Mouse (Mus musculus): Measurements from ENCODE around the gene Tpst1. TPM values are rescaled to one million over a fixed set of nuclear protein-coding genes. Genes with fewer than 3 reads are reported as not detected.

Tpst1 gene
- polyA plus RNA-seq, 1 experiment from 2014 or later = 57.0 TPM

DNA sequence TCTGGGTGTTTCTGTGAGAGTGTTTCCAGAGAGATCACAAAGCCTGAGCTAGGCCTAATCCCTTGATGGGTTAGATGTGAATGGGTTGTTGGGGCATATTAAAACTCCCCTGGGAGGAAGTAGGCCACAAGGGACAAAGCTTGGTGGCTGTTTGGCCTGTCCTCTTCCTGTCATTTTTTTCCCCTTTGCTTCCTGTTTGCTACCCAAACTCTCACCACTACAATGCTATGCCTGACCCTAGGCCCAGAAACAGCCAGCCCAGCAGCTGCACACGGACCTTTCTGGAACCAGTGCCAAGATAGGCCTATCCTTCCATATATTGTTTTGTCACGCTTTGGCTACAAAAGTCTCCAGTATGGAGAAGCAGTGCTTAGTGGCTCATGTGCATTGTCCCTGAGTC lies 11.0 kb upstream of the Tpst1 start:
- 83% methylated on average over 2 of the region's 2 CpGs for WGBS
- ATAC-seq (ENCODE audit: insufficient read depth, low FRiP score, low TSS enrichment) (no peak), DNase-seq (ENCODE audit: low spot score) (no peak)
- no peaks in the 10 kb centered on the region for H3K4me1 ChIP-seq (ENCODE audit: control insufficient read depth, insufficient read depth, low read length)
- no peak overlapping the region for H3K4me3 ChIP-seq (ENCODE audit: low read depth, low read length)
- peaks cover 5% of the 10 kb centered on the region; the same call in 1 of the 2 replicates for H3K36me3 ChIP-seq (ENCODE audit: control insufficient read depth, insufficient read depth, low read length)
- no peak overlapping the region for H3K4me2 ChIP-seq (ENCODE audit: low read depth)
- H3K9ac ChIP-seq (ENCODE audit: low read length) = no peak overlapping the region
- H3K27me3 ChIP-seq (ENCODE audit: control insufficient read depth, insufficient read depth, low read length) = no peaks in the 10 kb centered on the region
- no peak overlapping the region for H3K27ac ChIP-seq (ENCODE audit: low read depth, low read length)
- H3K9me3 ChIP-seq (ENCODE audit: control insufficient read depth, low read length) = no peaks in the 10 kb centered on the region

DNA sequence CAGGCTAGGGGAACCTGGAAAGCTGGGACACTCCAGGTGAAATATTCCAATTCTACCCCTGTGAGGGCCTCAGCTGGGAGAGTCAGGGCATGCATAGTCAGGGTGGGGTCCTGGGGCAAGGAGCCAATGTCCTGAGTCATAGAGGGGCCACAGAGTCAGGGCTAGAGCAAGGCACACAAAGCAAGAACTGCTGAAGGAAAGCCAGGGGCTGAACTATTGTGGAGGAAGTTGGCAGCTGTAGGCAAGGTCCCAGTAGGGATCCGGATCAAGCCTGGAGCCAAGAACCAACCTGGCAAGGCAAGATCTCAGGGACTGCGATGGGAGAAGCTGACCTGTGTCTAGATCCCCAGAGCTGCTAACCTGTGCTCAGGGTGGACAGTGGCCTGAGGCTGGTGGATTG lies 9.4 kb upstream of the Tpst1 start:
- Histone ChIP-seq H3K9ac (ENCODE audit: low read length) (no peak overlapping the region), H3K4me3 (ENCODE audit: low read depth, low read length) (no peak overlapping the region), H3K36me3 (ENCODE audit: control insufficient read depth, insufficient read depth, low read length) (peaks cover 2% of the 10 kb centered on the region; the same call in 1 of the 2 replicates), H3K9me3 (ENCODE audit: control insufficient read depth, low read length) (no peaks in the 10 kb centered on the region), H3K27me3 (ENCODE audit: control insufficient read depth, insufficient read depth, low read length) (no peaks in the 10 kb centered on the region), H3K4me2 (ENCODE audit: low read depth) (no peak overlapping the region), H3K27ac (ENCODE audit: low read depth, low read length) (no peak overlapping the region), H3K4me1 (ENCODE audit: control insufficient read depth, insufficient read depth, low read length) (no peaks in the 10 kb centered on the region)
- no peak for ATAC-seq (ENCODE audit: insufficient read depth, low FRiP score, low TSS enrichment)
- DNase-seq (ENCODE audit: low spot score) = no peak
- 88% methylated on average over 2 of the region's 2 CpGs for WGBS

GRCm38 (mm10) chr5:130065579-130065978 lies 7.5 kb upstream of the Tpst1 start:
- no peaks in the 10 kb centered on the region for H3K4me1 ChIP-seq (ENCODE audit: control insufficient read depth, insufficient read depth, low read length)
- H3K27me3 ChIP-seq (ENCODE audit: control insufficient read depth, insufficient read depth, low read length) = no peaks in the 10 kb centered on the region
- no peaks in the 10 kb centered on the region; the same call in 1 of the 2 replicates for H3K36me3 ChIP-seq (ENCODE audit: control insufficient read depth, insufficient read depth, low read length)
- DNase-seq (ENCODE audit: low spot score) = no peak
- no peak overlapping the region for H3K9ac ChIP-seq (ENCODE audit: low read length)
- no peak for ATAC-seq (ENCODE audit: insufficient read depth, low FRiP score, low TSS enrichment)
- no peak overlapping the region for H3K4me3 ChIP-seq (ENCODE audit: low read depth, low read length)
- H3K9me3 ChIP-seq (ENCODE audit: control insufficient read depth, low read length) = no peaks in the 10 kb centered on the region
- H3K27ac ChIP-seq (ENCODE audit: low read depth, low read length) = no peak overlapping the region
- 88% methylated on average over 1 of the region's 1 CpGs for WGBS
- H3K4me2 ChIP-seq (ENCODE audit: low read depth) = no peak overlapping the region

- Histone ChIP-seq H3K9me3 (ENCODE audit: control insufficient read depth, low read length) (no peaks in the 10 kb centered on the region), H3K27ac (ENCODE audit: low read depth, low read length) (no peak overlapping the region), H3K9ac (ENCODE audit: low read length) (no peak overlapping the region), H3K4me2 (ENCODE audit: low read depth) (no peak overlapping the region), H3K4me3 (ENCODE audit: low read depth, low read length) (no peak overlapping the region), H3K4me1 (ENCODE audit: control insufficient read depth, insufficient read depth, low read length) (no peaks in the 10 kb centered on the region), H3K27me3 (ENCODE audit: control insufficient read depth, insufficient read depth, low read length) (no peaks in the 10 kb centered on the region), H3K36me3 (ENCODE audit: control insufficient read depth, insufficient read depth, low read length) (no peaks in the 10 kb centered on the region)
- no peak for DNase-seq (ENCODE audit: low spot score)
- 81% methylated on average over 3 of the region's 3 CpGs for WGBS
- no peak for ATAC-seq (ENCODE audit: insufficient read depth, low FRiP score, low TSS enrichment)
These were observed 5.3 kb upstream of the Tpst1 start for GRCm38 (mm10) chr5:130067841-130068264.

GRCm38 (mm10) chr5:130074491-130074890 lies 1.4 kb downstream of the Tpst1 start:
- Histone ChIP-seq H3K9me3 (ENCODE audit: control insufficient read depth, low read length) (no peaks in the 10 kb centered on the region), H3K27me3 (ENCODE audit: control insufficient read depth, insufficient read depth, low read length) (no peaks in the 10 kb centered on the region), H3K4me3 (ENCODE audit: low read depth, low read length) (no peak overlapping the region), H3K4me1 (ENCODE audit: control insufficient read depth, insufficient read depth, low read length) (no peaks in the 10 kb centered on the region), H3K36me3 (ENCODE audit: control insufficient read depth, insufficient read depth, low read length) (no peaks in the 10 kb centered on the region), H3K27ac (ENCODE audit: low read depth, low read length) (no peak overlapping the region), H3K4me2 (ENCODE audit: low read depth) (no peak overlapping the region), H3K9ac (ENCODE audit: low read length) (no peak overlapping the region)
- 75% methylated on average over 6 of the region's 6 CpGs for WGBS
- ATAC-seq (ENCODE audit: insufficient read depth, low FRiP score, low TSS enrichment) = no peak
- DNase-seq (ENCODE audit: low spot score) = no peak

DNA sequence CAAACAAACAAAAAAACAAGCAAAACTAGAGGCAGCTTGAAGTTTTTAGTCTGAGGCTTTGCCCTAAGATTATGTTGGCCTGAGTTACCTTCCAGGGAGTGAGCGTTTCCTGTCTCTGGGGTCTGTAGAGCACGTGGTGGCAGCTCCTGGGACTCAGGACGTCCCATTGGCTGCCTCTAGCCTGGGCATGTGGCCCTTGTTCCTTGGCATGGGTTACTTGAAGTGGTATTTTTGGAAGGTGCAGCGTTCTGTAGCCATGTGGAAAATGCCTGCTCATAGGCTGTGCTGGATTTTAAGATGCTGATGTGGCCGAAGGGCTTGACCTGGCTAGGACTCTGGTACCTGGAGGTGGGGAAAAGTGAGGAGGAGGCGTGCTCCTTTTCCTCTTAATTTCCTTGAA lies 3.3 kb downstream of the Tpst1 start:
- 0 out of 2 replicates have a peak, but pooled peaks cover 2% of the 10 kb centered on the region for H3K4me1 ChIP-seq (ENCODE audit: control insufficient read depth, insufficient read depth, low read length)
- no peaks in the 10 kb centered on the region for H3K27me3 ChIP-seq (ENCODE audit: control insufficient read depth, insufficient read depth, low read length)
- H3K27ac ChIP-seq (ENCODE audit: low read depth, low read length) = no peak overlapping the region
- 69% methylated on average over 6 of the region's 6 CpGs for WGBS
- ATAC-seq (ENCODE audit: insufficient read depth, low FRiP score, low TSS enrichment) (no peak), DNase-seq (ENCODE audit: low spot score) (no peak)
- no peak overlapping the region for H3K4me3 ChIP-seq (ENCODE audit: low read depth, low read length)
- H3K9me3 ChIP-seq (ENCODE audit: control insufficient read depth, low read length) = 0 out of 2 replicates have a peak, but pooled peaks cover 1% of the 10 kb centered on the region
- H3K9ac ChIP-seq (ENCODE audit: low read length) = no peak overlapping the region
- H3K36me3 ChIP-seq (ENCODE audit: control insufficient read depth, insufficient read depth, low read length) = no peaks in the 10 kb centered on the region; the same call in 1 of the 2 replicates
- H3K4me2 ChIP-seq (ENCODE audit: low read depth) = no peak overlapping the region

- no peak for ATAC-seq (ENCODE audit: insufficient read depth, low FRiP score, low TSS enrichment)
- no peak overlapping the region for H3K27ac ChIP-seq (ENCODE audit: low read depth, low read length)
- H3K4me3 ChIP-seq (ENCODE audit: low read depth, low read length) = no peak overlapping the region
- no peak for DNase-seq (ENCODE audit: low spot score)
- H3K36me3 ChIP-seq (ENCODE audit: control insufficient read depth, insufficient read depth, low read length) = no peaks in the 10 kb centered on the region; the same call in 1 of the 2 replicates
- H3K9ac ChIP-seq (ENCODE audit: low read length) = no peak overlapping the region
- H3K4me1 ChIP-seq (ENCODE audit: control insufficient read depth, insufficient read depth, low read length) = 0 out of 2 replicates have a peak, but pooled peaks cover 2% of the 10 kb centered on the region
- no peak overlapping the region for H3K4me2 ChIP-seq (ENCODE audit: low read depth)
- 78% methylated on average over 9 of the region's 9 CpGs for WGBS
- H3K9me3 ChIP-seq (ENCODE audit: control insufficient read depth, low read length) = 0 out of 2 replicates have a peak, but pooled peaks cover 4% of the 10 kb centered on the region
- no peaks in the 10 kb centered on the region for H3K27me3 ChIP-seq (ENCODE audit: control insufficient read depth, insufficient read depth, low read length)
These were observed 5.1 kb downstream of the Tpst1 start for GRCm38 (mm10) chr5:130078096-130078833.

DNA sequence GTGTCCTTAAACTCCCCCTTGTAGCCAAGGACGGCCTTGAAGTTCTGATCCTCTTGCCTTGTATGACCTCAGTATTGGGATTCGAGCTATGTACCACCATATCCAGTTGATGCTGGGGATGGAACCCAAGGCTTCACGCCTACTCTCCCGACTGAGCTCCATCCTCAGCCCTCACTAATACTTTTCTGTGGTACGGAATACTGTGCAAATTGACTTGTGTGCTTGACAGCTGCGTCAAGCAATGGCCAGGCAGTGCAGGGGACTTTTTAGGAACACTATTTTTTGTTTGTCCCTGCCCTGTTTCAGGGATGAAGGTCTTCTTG lies 5.7 kb downstream of the Tpst1 start:
- 50% methylated on average over 6 of the region's 6 CpGs for whole genome bisulfite sequencing
- Histone ChIP-seq H3K4me2 (ENCODE audit: low read depth) (peak overlapping the region; percentile 49), H3K27ac (ENCODE audit: low read depth, low read length) (no peak overlapping the region), H3K9me3 (ENCODE audit: control insufficient read depth, low read length) (0 out of 2 replicates have a peak, but pooled peaks cover 4% of the 10 kb centered on the region), H3K27me3 (ENCODE audit: control insufficient read depth, insufficient read depth, low read length) (no peaks in the 10 kb centered on the region), H3K9ac (ENCODE audit: low read length) (no peak overlapping the region; the same call in 1 of the 2 replicates), H3K4me3 (ENCODE audit: low read depth, low read length) (peak overlapping the region; percentile 65), H3K36me3 (ENCODE audit: control insufficient read depth, insufficient read depth, low read length) (no peaks in the 10 kb centered on the region; the same call in 1 of the 2 replicates), H3K4me1 (ENCODE audit: control insufficient read depth, insufficient read depth, low read length) (0 out of 2 replicates have a peak, but pooled peaks cover 2% of the 10 kb centered on the region)
- DNase-seq (ENCODE audit: low spot score) (no peak), ATAC-seq (ENCODE audit: insufficient read depth, low FRiP score, low TSS enrichment) (no peak; the same call in 1 of the 2 replicates)
